Mouse (Mus musculus) ovary, adult 2 months (tissue): ENCODE results near the gene Itga3. TPM values are rescaled to one million over a fixed set of nuclear protein-coding genes. Genes with fewer than 3 reads are reported as not detected.

Experiments
- polyA plus RNA-seq: library from polyadenylated mRNA; depleted of rRNA; stranded (reverse); fragments of >200 nt; gene quantifications from 2 replicates; pipeline ENCODE4 v1.2.3, GENCODE M21; 2012; rRNA removed

Itga3 gene
- 74.4 and 82.7 TPM in 2 replicates for polyA plus RNA-seq

GRCm38 (mm10) chr11:95076536-95077111 is at the start of gene Itga3:
Itga3 (minus strand) TSS chr11:95076801.

DNA sequence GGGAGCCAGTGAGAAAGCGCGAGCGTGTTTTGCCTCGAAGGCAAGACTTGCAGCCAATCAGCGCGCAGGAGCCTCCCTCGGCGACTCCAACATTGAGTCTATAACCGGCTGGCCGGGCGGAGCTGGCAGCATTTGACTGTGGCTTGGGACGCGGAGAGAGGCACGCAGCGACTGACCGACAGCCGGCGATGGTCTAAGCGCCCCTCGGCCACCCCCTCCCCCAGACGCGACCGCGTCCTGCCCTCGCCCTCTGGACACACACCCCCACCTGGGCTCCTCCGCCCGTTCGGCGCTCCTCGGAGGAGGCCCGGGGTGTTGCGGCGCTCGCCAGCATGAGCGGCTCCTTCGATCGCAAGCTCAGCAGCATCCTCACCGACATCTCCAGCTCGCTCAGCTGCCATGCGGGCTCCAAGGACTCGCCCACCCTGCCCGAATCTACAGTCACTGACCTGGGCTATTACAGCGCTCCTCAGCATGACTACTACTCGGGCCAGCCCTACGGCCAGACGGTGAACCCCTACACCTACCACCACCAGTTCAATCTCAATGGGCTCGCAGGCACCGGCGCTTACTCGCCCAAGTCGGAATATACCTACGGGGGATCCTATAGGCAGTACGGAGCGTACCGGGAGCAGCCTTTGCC is 43.5 kb upstream of the Itga3 start, which contains the start of gene Dlx3:
TSS of gene Dlx3 (plus strand) at position 130 of the 643 bp plus-strand sequence.

DNA sequence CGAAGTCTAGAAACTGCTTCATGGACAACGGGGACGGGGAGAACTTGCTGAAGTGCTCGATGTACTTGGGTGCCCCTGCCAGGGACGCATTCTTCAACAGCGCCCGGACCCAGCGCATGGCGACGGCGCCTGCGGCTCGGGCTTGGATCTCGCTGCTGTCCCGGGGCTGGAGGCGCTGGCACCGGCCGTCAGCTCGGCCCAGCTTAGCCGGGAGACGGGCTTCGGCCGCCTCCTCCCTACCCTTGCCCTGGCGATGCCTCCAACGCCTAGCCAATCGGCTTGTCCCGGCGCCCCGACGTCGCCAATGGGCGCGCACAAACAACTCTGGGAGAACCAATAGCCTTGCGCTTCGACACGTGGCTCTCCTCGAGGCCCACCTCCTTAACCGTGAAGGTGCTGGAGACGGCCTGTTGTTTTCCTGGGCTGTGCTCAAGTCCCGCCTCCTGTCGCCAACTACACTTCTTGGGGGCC is 35.4 kb downstream of the Itga3 start, which contains the start of gene Pdk2:
TSS of gene Pdk2 (minus strand) at position 216 of the 471 bp plus-strand sequence.

DNA sequence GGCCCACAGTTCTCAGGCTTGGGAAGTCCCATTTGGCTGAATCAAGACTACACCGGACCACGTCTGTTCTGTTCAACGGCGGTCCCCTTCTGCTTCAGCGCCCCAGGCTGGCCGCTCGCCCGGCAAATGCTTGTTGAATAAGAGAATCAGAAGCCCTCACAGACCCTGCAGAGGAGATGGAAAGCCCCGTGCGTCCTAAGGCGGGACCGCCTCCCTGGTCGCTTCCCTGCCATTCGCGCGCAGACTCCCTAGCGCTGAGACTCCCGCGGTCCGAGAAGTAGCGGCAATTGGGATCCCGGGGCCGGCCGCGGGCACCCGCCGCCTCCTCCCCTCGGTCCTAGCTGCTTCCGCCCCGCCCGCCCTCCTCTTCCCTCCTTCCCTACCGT is 67.0 kb downstream of the Itga3 start, which contains the start of gene Samd14:
TSS of gene Samd14 (plus strand) at position 251 of the 386 bp plus-strand sequence.

Other genes with a start within 250 kb of the Itga3 start
- gene Col1a1, start 140.6 kb downstream of the Itga3 start, polyA plus RNA-seq: 270 and 286 TPM in 2 replicates
- 0.86 TPM in 1 of 2 replicates, not detected in the other for gene Hils1, start 109.2 kb downstream of the Itga3 start, polyA plus RNA-seq
- gene Sgca, start 100.5 kb downstream of the Itga3 start, polyA plus RNA-seq: 8.3 and 10.0 TPM in 2 replicates
- 45.8 and 60.5 TPM in 2 replicates for gene Ppp1r9b, start 85.8 kb downstream of the Itga3 start, polyA plus RNA-seq
- gene Samd14, start 66.9 kb downstream of the Itga3 start, polyA plus RNA-seq: 24.1 and 26.8 TPM in 2 replicates
- 54.3 and 79.6 TPM in 2 replicates for gene Pdk2, start 35.4 kb downstream of the Itga3 start, polyA plus RNA-seq
- gene Dlx3, start 43.3 kb upstream of the Itga3 start, polyA plus RNA-seq: 0.10 and 0.15 TPM in 2 replicates
- gene Dlx4, start 69.5 kb upstream of the Itga3 start, polyA plus RNA-seq: 0.25 and 0.36 TPM in 2 replicates
- not detected in 2 replicates for gene Tac4, start 184.7 kb upstream of the Itga3 start, polyA plus RNA-seq
- gene Kat7, start 233.4 kb upstream of the Itga3 start, polyA plus RNA-seq: 30.4 and 42.3 TPM in 2 replicates